Mouse (Mus musculus): Measurements from ENCODE around the gene Wwox. TPM values are rescaled to one million over a fixed set of nuclear protein-coding genes. Genes with fewer than 3 reads are reported as not detected.

The Wwox gene
- polyA plus RNA-seq, 1 experiment from 2014 or later, result 14.0 TPM

GRCm38 (mm10) chr8:114891252-114891651 lies 451.8 kb downstream of the Wwox start:
- DNase-seq (ENCODE audit: low spot score) (no peak), ATAC-seq (replicated peaks; ENCODE audit: low FRiP score, low TSS enrichment, low read depth) (no peak)
- H3K4me3 ChIP-seq (ENCODE audit: low read depth, low read length), result no peak overlapping the region
- peaks cover 15% of the 10 kb centered on the region; the same call in 1 of the 2 replicates for H3K4me1 ChIP-seq (replicated peaks; ENCODE audit: control insufficient read depth, insufficient read depth, low read length)
- H3K9me3 ChIP-seq (ENCODE audit: control insufficient read depth, low read length), result no peaks in the 10 kb centered on the region
- no peak overlapping the region for H3K4me2 ChIP-seq (ENCODE audit: low read length)
- H3K27ac ChIP-seq (ENCODE audit: low read depth), result no peak overlapping the region
- H3K9ac ChIP-seq (ENCODE audit: low read length), result no peak overlapping the region
- H3K36me3 ChIP-seq (ENCODE audit: control insufficient read depth, insufficient read depth, low read length), result no peaks in the 10 kb centered on the region
- WGBS, result 80% methylated on average over 4 of the region's 4 CpGs
- H3K27me3 ChIP-seq (replicated peaks; ENCODE audit: control insufficient read depth, insufficient read depth, low read length), result no peaks in the 10 kb centered on the region

DNA sequence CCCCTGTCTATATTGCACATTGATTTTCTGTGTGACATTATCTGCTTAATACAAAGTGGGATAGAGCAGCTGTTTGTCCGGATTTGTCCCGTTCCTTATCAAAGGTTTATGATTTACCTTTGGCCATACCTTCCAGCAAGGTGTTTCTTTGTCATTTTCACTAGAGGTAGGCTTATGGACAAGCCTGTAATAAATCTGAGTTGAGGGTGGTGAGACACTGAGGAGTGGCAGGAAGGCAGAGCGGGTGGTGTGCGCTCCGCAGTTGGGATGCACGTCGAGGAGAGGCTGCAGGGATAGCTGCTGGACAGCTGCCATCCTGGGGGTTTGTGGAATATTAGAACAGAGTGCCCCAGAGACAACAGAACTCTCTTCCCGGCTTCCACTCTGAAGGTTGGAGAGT lies 458.0 kb downstream of the Wwox start:
- Histone ChIP-seq H3K27me3 (replicated peaks; ENCODE audit: control insufficient read depth, insufficient read depth, low read length) (no peaks in the 10 kb centered on the region), H3K36me3 (ENCODE audit: control insufficient read depth, insufficient read depth, low read length) (no peaks in the 10 kb centered on the region), H3K4me2 (ENCODE audit: low read length) (no peak overlapping the region), H3K9me3 (ENCODE audit: control insufficient read depth, low read length) (no peaks in the 10 kb centered on the region), H3K27ac (ENCODE audit: low read depth) (no peak overlapping the region), H3K4me1 (replicated peaks; ENCODE audit: control insufficient read depth, insufficient read depth, low read length) (0 out of 2 replicates have a peak, but pooled peaks cover 2% of the 10 kb centered on the region), H3K4me3 (ENCODE audit: low read depth, low read length) (no peak overlapping the region), H3K9ac (ENCODE audit: low read length) (no peak overlapping the region)
- ATAC-seq (replicated peaks; ENCODE audit: low FRiP score, low TSS enrichment, low read depth) (peak; percentile 71), DNase-seq (ENCODE audit: low spot score) (no peak)
- 60% methylated on average over 8 of the region's 8 CpGs for WGBS

DNA sequence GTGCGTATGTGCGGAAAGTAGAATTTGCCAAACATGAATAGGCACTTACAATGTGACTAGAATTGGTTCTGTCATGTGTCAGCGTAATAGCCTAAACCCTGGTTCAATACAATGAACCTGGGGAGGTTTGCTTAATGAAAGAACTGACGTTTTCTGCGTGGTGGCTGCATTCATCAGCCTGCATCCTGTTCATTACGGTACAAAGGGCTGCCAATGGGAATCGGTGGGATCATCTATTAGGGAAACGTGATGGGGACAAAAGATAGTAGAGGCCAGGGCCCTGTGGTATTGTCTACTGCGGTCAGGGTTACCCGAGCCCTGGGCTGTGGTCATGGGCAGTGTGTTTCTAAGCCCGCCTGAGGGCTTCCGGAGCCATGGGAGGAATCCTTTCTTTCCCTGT lies 459.7 kb downstream of the Wwox start:
- Histone ChIP-seq H3K4me1 (replicated peaks; ENCODE audit: control insufficient read depth, insufficient read depth, low read length) (0 out of 2 replicates have a peak, but pooled peaks cover 2% of the 10 kb centered on the region), H3K27me3 (replicated peaks; ENCODE audit: control insufficient read depth, insufficient read depth, low read length) (no peaks in the 10 kb centered on the region), H3K36me3 (ENCODE audit: control insufficient read depth, insufficient read depth, low read length) (no peaks in the 10 kb centered on the region), H3K27ac (ENCODE audit: low read depth) (no peak overlapping the region), H3K9ac (ENCODE audit: low read length) (no peak overlapping the region), H3K4me3 (ENCODE audit: low read depth, low read length) (no peak overlapping the region), H3K4me2 (ENCODE audit: low read length) (no peak overlapping the region), H3K9me3 (ENCODE audit: control insufficient read depth, low read length) (peaks cover 2% of the 10 kb centered on the region; the same call in 1 of the 2 replicates)
- WGBS, result 87% methylated on average over 12 of the region's 12 CpGs
- ATAC-seq (replicated peaks; ENCODE audit: low FRiP score, low TSS enrichment, low read depth), result no peak
- DNase-seq (ENCODE audit: low spot score), result no peak

GRCm38 (mm10) chr8:114902584-114902983 lies 463.1 kb downstream of the Wwox start:
- H3K36me3 ChIP-seq (ENCODE audit: control insufficient read depth, insufficient read depth, low read length), result no peaks in the 10 kb centered on the region
- peaks cover 6% of the 10 kb centered on the region; the same call in 1 of the 2 replicates for H3K9me3 ChIP-seq (ENCODE audit: control insufficient read depth, low read length)
- WGBS, result 68% methylated on average over 5 of the region's 5 CpGs
- H3K4me3 ChIP-seq (ENCODE audit: low read depth, low read length), result no peak overlapping the region
- no peaks in the 10 kb centered on the region for H3K27me3 ChIP-seq (replicated peaks; ENCODE audit: control insufficient read depth, insufficient read depth, low read length)
- ATAC-seq (replicated peaks; ENCODE audit: low FRiP score, low TSS enrichment, low read depth) (no peak), DNase-seq (ENCODE audit: low spot score) (no peak)
- H3K9ac ChIP-seq (ENCODE audit: low read length), result no peak overlapping the region
- H3K4me2 ChIP-seq (ENCODE audit: low read length), result no peak overlapping the region
- no peak overlapping the region for H3K27ac ChIP-seq (ENCODE audit: low read depth)
- no peaks in the 10 kb centered on the region; the same call in 1 of the 2 replicates for H3K4me1 ChIP-seq (replicated peaks; ENCODE audit: control insufficient read depth, insufficient read depth, low read length)

DNA sequence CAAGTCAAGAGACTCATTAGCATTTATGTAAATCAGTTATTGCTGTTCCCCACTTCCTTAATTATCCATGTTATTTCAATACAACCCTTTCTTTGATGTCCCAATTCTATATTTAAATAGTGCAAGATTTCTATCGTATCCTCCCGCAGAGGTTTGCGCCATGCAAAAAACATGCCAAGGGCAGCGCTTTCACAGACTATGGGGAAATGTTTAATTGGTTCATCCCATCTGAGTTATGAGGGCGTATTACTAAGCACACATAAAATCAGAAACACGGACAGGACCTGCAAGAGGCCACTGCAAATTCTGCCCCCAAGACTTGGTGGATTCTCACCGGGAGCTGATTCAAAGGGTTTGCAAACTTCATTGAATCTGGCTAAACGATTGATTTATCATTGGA lies 468.6 kb downstream of the Wwox start:
- H3K36me3 ChIP-seq (ENCODE audit: control insufficient read depth, insufficient read depth, low read length), result no peaks in the 10 kb centered on the region
- H3K27me3 ChIP-seq (replicated peaks; ENCODE audit: control insufficient read depth, insufficient read depth, low read length), result no peaks in the 10 kb centered on the region
- no peak for ATAC-seq (replicated peaks; ENCODE audit: low FRiP score, low TSS enrichment, low read depth)
- no peak overlapping the region for H3K4me3 ChIP-seq (ENCODE audit: low read depth, low read length)
- peaks cover 6% of the 10 kb centered on the region; the same call in 1 of the 2 replicates for H3K9me3 ChIP-seq (ENCODE audit: control insufficient read depth, low read length)
- peaks cover 9% of the 10 kb centered on the region for H3K4me1 ChIP-seq (replicated peaks; ENCODE audit: control insufficient read depth, insufficient read depth, low read length)
- H3K4me2 ChIP-seq (ENCODE audit: low read length), result no peak overlapping the region
- DNase-seq (ENCODE audit: low spot score), result no peak
- H3K9ac ChIP-seq (ENCODE audit: low read length), result no peak overlapping the region
- 94% methylated on average over 8 of the region's 8 CpGs for WGBS
- no peak overlapping the region for H3K27ac ChIP-seq (ENCODE audit: low read depth)

DNA sequence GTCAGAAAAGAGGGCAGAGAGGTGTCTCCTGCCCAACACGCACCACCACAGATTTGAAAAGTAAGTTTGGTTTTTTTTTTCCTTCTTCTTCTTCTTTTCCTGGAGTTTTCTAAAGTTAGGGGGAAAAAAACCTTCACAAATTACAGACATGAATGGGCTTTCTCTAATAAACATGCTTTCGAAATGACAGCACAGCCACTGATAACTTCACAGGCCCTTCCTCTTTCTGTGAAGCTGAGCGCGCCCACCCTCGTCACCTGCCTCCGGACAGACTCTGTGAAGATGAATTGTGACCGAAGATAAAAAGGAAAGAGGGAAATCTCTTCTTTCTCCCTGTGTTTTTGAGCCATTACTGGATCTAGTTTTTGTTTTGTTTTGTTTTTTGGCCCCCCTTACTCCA lies 469.1 kb downstream of the Wwox start:
- Histone ChIP-seq H3K27ac (ENCODE audit: low read depth) (no peak overlapping the region), H3K4me3 (ENCODE audit: low read depth, low read length) (no peak overlapping the region), H3K36me3 (ENCODE audit: control insufficient read depth, insufficient read depth, low read length) (no peaks in the 10 kb centered on the region), H3K4me1 (replicated peaks; ENCODE audit: control insufficient read depth, insufficient read depth, low read length) (peaks cover 9% of the 10 kb centered on the region), H3K9me3 (ENCODE audit: control insufficient read depth, low read length) (peaks cover 6% of the 10 kb centered on the region; the same call in 1 of the 2 replicates), H3K9ac (ENCODE audit: low read length) (no peak overlapping the region), H3K4me2 (ENCODE audit: low read length) (no peak overlapping the region), H3K27me3 (replicated peaks; ENCODE audit: control insufficient read depth, insufficient read depth, low read length) (no peaks in the 10 kb centered on the region)
- ATAC-seq (replicated peaks; ENCODE audit: low FRiP score, low TSS enrichment, low read depth), result no peak
- no peak for DNase-seq (ENCODE audit: low spot score)
- WGBS, result 74% methylated on average over 7 of the region's 7 CpGs

DNA sequence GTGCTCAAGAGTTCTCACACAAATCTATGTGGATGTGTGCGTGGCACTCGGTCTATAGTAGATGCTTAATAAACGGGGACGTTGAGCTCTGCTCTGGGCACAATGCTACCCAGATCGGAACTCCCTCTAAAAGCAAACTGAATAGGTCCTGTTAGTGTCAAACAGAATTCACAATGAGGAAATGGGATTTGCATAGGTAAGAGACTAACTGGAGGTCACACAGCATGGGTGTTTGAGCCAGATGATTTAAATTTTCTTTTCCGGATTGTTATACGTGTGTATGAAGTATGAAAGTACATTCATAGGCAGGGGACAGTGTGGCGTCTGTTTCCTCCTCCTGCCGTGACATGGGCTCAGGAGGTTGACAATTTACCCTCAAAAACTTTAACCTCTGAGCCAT lies 469.7 kb downstream of the Wwox start:
- no peak overlapping the region for H3K4me2 ChIP-seq (ENCODE audit: low read length)
- ATAC-seq (replicated peaks; ENCODE audit: low FRiP score, low TSS enrichment, low read depth) (no peak), DNase-seq (ENCODE audit: low spot score) (no peak)
- no peaks in the 10 kb centered on the region for H3K27me3 ChIP-seq (replicated peaks; ENCODE audit: control insufficient read depth, insufficient read depth, low read length)
- H3K4me1 ChIP-seq (replicated peaks; ENCODE audit: control insufficient read depth, insufficient read depth, low read length), result peaks cover 9% of the 10 kb centered on the region
- H3K4me3 ChIP-seq (ENCODE audit: low read depth, low read length), result no peak overlapping the region
- no peaks in the 10 kb centered on the region for H3K36me3 ChIP-seq (ENCODE audit: control insufficient read depth, insufficient read depth, low read length)
- peaks cover 5% of the 10 kb centered on the region; the same call in 1 of the 2 replicates for H3K9me3 ChIP-seq (ENCODE audit: control insufficient read depth, low read length)
- WGBS, result 61% methylated on average over 9 of the region's 9 CpGs
- no peak overlapping the region; the same call in 1 of the 2 replicates for H3K27ac ChIP-seq (ENCODE audit: low read depth)
- H3K9ac ChIP-seq (ENCODE audit: low read length), result no peak overlapping the region

DNA sequence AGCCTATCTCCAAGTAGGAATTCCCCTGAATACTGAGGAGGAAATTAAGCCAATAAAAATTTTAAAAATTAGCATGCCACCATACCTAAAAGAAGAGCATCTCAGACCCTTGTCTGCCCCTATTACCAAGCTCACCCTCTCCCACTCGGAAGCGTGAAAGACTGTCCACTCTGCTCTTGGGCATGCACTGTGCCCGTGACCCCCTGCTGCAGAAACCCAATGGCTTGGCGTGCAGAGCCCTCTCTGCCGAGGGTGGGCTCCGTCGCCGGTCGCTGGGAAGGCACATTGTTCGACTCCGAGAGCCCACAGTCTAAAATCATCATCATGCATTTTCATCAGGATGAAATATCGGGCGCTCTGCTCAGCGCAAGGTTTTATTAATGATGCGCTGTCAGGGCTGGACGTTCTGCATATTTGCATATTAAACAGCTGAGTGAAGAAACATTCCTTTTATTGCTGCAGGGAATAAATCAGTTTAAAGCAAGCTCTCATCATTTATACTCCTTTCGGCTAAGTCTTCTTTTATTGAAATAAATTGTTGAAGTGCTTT lies 471.7 kb downstream of the Wwox start:
- Histone ChIP-seq H3K27ac (ENCODE audit: low read depth) (no peak overlapping the region), H3K9me3 (ENCODE audit: control insufficient read depth, low read length) (no peaks in the 10 kb centered on the region), H3K4me2 (ENCODE audit: low read length) (no peak overlapping the region), H3K9ac (ENCODE audit: low read length) (no peak overlapping the region), H3K27me3 (replicated peaks; ENCODE audit: control insufficient read depth, insufficient read depth, low read length) (no peaks in the 10 kb centered on the region), H3K4me1 (replicated peaks; ENCODE audit: control insufficient read depth, insufficient read depth, low read length) (peaks cover 9% of the 10 kb centered on the region), H3K4me3 (ENCODE audit: low read depth, low read length) (no peak overlapping the region), H3K36me3 (ENCODE audit: control insufficient read depth, insufficient read depth, low read length) (no peaks in the 10 kb centered on the region)
- ATAC-seq (replicated peaks; ENCODE audit: low FRiP score, low TSS enrichment, low read depth), result no peak
- 76% methylated on average over 17 of the region's 17 CpGs for WGBS
- no peak for DNase-seq (ENCODE audit: low spot score)

GRCm38 (mm10) chr8:114923629-114924028 lies 484.2 kb downstream of the Wwox start:
- H3K9me3 ChIP-seq (ENCODE audit: control insufficient read depth, low read length), result no peaks in the 10 kb centered on the region
- H3K4me1 ChIP-seq (replicated peaks; ENCODE audit: control insufficient read depth, insufficient read depth, low read length), result peaks cover 12% of the 10 kb centered on the region; the same call in 1 of the 2 replicates
- H3K27ac ChIP-seq (ENCODE audit: low read depth), result no peak overlapping the region
- no peak overlapping the region for H3K4me3 ChIP-seq (ENCODE audit: low read depth, low read length)
- H3K27me3 ChIP-seq (replicated peaks; ENCODE audit: control insufficient read depth, insufficient read depth, low read length), result no peaks in the 10 kb centered on the region
- H3K9ac ChIP-seq (ENCODE audit: low read length), result no peak overlapping the region
- no peak overlapping the region for H3K4me2 ChIP-seq (ENCODE audit: low read length)
- H3K36me3 ChIP-seq (ENCODE audit: control insufficient read depth, insufficient read depth, low read length), result no peaks in the 10 kb centered on the region
- ATAC-seq (replicated peaks; ENCODE audit: low FRiP score, low TSS enrichment, low read depth) (no peak), DNase-seq (ENCODE audit: low spot score) (no peak)
- WGBS, result 77% methylated on average over 7 of the region's 7 CpGs
